Mouse (Mus musculus): ENCODE measurements around the gene Sap30bp. TPM values are rescaled to one million over a fixed set of nuclear protein-coding genes. Genes with fewer than 3 reads are reported as not detected.

The Sap30bp gene
- total RNA-seq (2017) = 164 and 170 TPM in 2 replicates

GRCm38 (mm10) chr11:115933108-115933746 lies at the start of gene Sap30bp, which contains the start of gene Recql5:
Gene Sap30bp, plus strand, starts transcription at chr11:115933282.
Gene Recql5, minus strand, starts transcription at chr11:115933477.
- ATAC-seq (replicated peaks; ENCODE audit: low read depth, poor library complexity, severe bottlenecking) = peak; percentile 99

- ATAC-seq (replicated peaks; ENCODE audit: low read depth, poor library complexity, severe bottlenecking) = no peak
These were observed 48.7 kb upstream of the Sap30bp start for GRCm38 (mm10) chr11:115884361-115884760.

DNA sequence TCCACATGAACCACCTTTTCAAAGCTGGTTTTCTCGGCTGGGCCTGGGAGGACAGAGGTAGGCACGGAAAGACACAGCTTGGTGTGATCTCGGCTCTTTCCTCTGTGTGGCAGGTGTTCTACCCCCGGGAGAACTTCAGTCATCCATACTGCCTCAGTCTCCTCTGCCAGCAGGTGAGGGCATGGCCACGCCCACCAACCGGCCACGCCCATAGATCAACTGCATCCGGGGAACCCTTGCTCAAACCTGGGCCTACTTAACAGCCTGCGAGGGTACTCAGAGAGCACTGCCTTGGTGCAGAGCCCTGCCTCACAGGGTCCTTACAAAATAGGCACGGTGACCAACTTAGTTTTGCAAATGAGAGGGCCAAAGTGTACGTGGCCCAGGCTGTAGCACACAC lies 47.8 kb upstream of the Sap30bp start:
- ATAC-seq (replicated peaks; ENCODE audit: low read depth, poor library complexity, severe bottlenecking) = no peak

- no peak for ATAC-seq (replicated peaks; ENCODE audit: low read depth, poor library complexity, severe bottlenecking)
These were observed 46.6 kb upstream of the Sap30bp start for GRCm38 (mm10) chr11:115886446-115886845.

- no peak for ATAC-seq (replicated peaks; ENCODE audit: low read depth, poor library complexity, severe bottlenecking)
These were observed 45.1 kb upstream of the Sap30bp start for GRCm38 (mm10) chr11:115888020-115888419.

DNA sequence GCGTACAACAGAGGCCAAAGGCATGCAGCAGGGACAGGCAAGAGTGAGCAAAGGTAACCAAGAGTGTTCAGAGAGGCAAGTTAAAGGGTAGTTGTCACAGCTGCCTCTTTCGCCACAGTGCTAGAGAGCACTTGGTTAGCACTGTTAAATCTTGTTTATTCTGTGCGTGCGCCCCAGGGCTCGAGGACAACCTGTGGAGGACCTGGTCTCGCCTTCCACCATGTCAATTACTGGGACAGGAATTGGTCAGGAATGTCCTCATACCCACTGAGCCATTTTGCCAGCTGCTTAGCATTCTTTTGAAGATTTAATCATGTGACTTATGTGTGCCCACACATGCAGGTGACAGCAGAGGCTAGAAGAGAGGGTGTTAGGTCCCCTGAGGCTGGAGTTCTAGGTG lies 43.9 kb upstream of the Sap30bp start:
- no peak for ATAC-seq (replicated peaks; ENCODE audit: low read depth, poor library complexity, severe bottlenecking)

GRCm38 (mm10) chr11:115892213-115892612 lies 40.9 kb upstream of the Sap30bp start:
- ATAC-seq (replicated peaks; ENCODE audit: low read depth, poor library complexity, severe bottlenecking) = no peak

DNA sequence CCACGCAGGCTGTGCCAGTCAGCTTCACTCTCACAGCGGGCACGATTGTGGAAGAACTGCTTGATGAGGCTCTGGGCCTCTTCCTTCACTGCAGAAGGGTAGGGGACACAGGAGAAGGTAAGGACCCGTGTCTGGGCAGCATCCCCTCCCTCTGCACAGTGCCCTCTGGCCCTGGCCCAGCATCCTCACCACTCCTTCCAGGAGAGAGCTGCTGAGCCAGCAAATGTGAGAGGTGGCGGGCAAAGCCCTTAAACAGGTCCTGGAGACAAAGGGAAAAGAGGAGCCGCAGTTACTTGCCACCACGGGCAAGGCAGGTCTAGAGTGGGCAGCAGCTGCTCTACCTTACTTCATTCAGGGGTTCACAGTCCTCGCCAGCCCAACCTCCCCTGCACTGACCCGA lies 40.0 kb upstream of the Sap30bp start:
- no peak for ATAC-seq (replicated peaks; ENCODE audit: low read depth, poor library complexity, severe bottlenecking)

DNA sequence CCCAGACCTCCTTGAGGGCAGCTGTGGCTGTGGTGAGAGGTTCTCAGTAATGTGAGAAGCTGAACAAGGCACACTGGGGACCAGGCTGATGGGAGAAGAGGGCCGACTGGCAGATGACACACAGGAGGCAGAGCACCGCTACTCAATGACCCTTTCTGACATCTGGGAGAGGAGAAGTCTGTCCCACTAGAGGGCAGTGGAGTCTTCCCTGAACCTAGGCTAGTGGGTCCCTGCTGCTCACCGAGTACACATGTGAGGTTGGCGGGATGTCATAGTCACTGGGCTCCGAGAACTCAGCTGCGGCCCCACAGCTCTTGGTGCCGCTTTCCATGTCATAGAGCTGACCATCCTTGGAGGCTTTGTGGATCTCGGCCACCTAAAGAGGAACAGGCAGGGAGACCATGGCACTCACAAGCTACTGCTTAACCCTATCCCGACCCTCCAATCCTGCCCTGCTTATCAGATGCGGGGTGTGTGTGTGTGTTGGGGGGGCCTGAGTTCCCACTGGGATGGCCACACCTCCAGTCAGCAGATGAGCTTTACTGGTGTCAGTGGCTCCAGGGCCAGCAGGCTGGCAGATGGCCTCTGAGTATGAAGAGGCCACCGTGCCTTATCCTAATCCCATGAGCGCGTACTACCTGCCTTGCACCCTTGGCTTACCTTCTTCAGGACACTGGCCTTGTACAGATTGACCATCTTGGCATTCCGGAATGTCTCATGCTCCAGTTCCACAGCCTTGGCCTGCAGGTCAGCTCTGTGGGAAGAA lies 38.1 kb upstream of the Sap30bp start:
- peak; percentile 50 for ATAC-seq (replicated peaks; ENCODE audit: low read depth, poor library complexity, severe bottlenecking)

GRCm38 (mm10) chr11:115898446-115898845 lies 34.6 kb upstream of the Sap30bp start:
- peak; percentile 5 for ATAC-seq (replicated peaks; ENCODE audit: low read depth, poor library complexity, severe bottlenecking)

- ATAC-seq (replicated peaks; ENCODE audit: low read depth, poor library complexity, severe bottlenecking) = 0 out of 2 replicates have a peak, but pooled peaks have one; percentile 10
These were observed 34.2 kb upstream of the Sap30bp start for GRCm38 (mm10) chr11:115898886-115899285.

- peak; percentile 35 for ATAC-seq (replicated peaks; ENCODE audit: low read depth, poor library complexity, severe bottlenecking)
These were observed 33.4 kb upstream of the Sap30bp start, which contains the start of gene Smim5 for GRCm38 (mm10) chr11:115899486-115900266. Gene Smim5, plus strand, starts transcription at chr11:115899966.

GRCm38 (mm10) chr11:115900561-115901337 lies 32.3 kb upstream of the Sap30bp start:
- ATAC-seq (replicated peaks; ENCODE audit: low read depth, poor library complexity, severe bottlenecking) = no peak

GRCm38 (mm10) chr11:115901338-115902161 lies 31.5 kb upstream of the Sap30bp start:
- ATAC-seq (replicated peaks; ENCODE audit: low read depth, poor library complexity, severe bottlenecking) = peak; percentile 52

- no peak for ATAC-seq (replicated peaks; ENCODE audit: low read depth, poor library complexity, severe bottlenecking)
These were observed 30.9 kb upstream of the Sap30bp start for GRCm38 (mm10) chr11:115902177-115902576.

- ATAC-seq (replicated peaks; ENCODE audit: low read depth, poor library complexity, severe bottlenecking) = peak; percentile 21
These were observed 30.3 kb upstream of the Sap30bp start for GRCm38 (mm10) chr11:115902831-115903230.

DNA sequence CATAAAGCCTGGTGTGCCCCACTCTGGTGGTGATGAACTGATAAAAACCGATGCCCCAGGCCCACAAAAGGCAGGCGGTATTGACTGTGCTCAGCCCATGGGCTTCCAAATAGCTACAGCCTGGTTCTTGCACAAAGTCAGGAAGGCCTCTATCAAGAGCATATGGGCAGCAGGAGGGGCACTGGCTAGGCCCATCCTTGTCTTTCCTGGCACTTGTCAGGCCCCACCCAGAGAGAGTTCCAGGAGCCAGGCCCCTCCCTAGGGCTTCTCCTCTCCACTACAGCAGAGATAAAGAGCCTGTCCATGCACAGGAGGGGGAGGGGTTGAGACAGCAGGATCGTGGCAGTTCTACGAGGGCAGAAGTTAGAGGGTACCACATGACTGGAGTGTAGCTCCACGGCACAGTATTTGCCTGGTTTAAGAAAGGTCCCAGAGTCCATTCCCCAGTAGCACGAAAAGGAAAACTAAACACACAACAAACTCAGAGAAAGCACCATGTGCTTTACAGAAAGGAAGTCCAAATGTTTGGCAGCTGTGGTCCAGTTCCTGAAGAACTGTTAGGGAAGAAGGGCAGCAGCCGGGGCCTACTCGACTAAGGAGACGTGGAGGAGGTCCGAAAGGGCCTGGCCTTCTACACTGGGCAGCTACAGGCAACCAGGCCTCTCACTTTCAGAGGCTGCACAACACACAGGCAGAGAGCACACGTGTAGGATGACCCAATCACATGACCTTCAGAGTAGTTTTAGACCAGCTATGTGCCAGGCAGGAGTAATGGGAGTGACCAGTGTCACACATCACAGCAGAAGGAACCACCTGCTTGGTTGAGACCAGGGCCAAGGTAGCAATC lies 29.5 kb upstream of the Sap30bp start:
- ATAC-seq (replicated peaks; ENCODE audit: low read depth, poor library complexity, severe bottlenecking) = peak; percentile 23

Measured in common myeloid progenitor, adult 5-6 weeks (primary cell).